Mouse (Mus musculus) liver, adult 10 weeks (tissue): Measurements from ENCODE around the gene Igfbpl1. TPM values are rescaled to one million over a fixed set of nuclear protein-coding genes. Genes with fewer than 3 reads are reported as not detected.

Experiments
- polyA plus RNA-seq: library from polyadenylated mRNA; stranded (reverse); fragments of 350-450 nt; fragmentation: Illumina TruSeq; extraction: RNeasy Lipid Tissue Mini Kit (QIAGEN cat#74804); gene quantifications from one replicate; pipeline ENCODE4 v1.2.3, GENCODE M21; 2014; ENCODE audit warnings: low read depth, low replicate concordance

The Igfbpl1 gene
- not detected for polyA plus RNA-seq

GRCm38 (mm10) chr4:45826275-45827040, at the start of gene Igfbpl1:
Gene Igfbpl1, minus strand, starts transcription at chr4:45826923.

GRCm38 (mm10) chr4:45848109-45848824, 21.5 kb upstream of the Igfbpl1 start, which contains the start of gene Stra6l:
Gene Stra6l, plus strand, starts transcription at chr4:45848664.

GRCm38 (mm10) chr4:45798964-45799363, 27.8 kb downstream of the Igfbpl1 start, which contains the start of gene Aldh1b1:
Gene Aldh1b1, plus strand, starts transcription at chr4:45799022.

Other genes starting within 250 kb of the Igfbpl1 start
- gene Aldh1b1, start 27.9 kb downstream of the Igfbpl1 start, polyA plus RNA-seq, result 17.5 TPM
- 102 TPM for gene Stra6l, start 21.7 kb upstream of the Igfbpl1 start, polyA plus RNA-seq
- gene Ccdc180, start 63.4 kb upstream of the Igfbpl1 start, polyA plus RNA-seq, result not detected
- gene Tdrd7, start 138.4 kb upstream of the Igfbpl1 start, polyA plus RNA-seq, result 30.2 TPM
- gene Tmod1, start 212.0 kb upstream of the Igfbpl1 start, polyA plus RNA-seq, result 0.16 TPM